Mouse (Mus musculus): ENCODE results near the gene Trpv4. TPM values are rescaled to one million over a fixed set of nuclear protein-coding genes. Genes with fewer than 3 reads are reported as not detected.

The Trpv4 gene
- polyA plus RNA-seq, 1 experiment: 1.7 TPM

DNA sequence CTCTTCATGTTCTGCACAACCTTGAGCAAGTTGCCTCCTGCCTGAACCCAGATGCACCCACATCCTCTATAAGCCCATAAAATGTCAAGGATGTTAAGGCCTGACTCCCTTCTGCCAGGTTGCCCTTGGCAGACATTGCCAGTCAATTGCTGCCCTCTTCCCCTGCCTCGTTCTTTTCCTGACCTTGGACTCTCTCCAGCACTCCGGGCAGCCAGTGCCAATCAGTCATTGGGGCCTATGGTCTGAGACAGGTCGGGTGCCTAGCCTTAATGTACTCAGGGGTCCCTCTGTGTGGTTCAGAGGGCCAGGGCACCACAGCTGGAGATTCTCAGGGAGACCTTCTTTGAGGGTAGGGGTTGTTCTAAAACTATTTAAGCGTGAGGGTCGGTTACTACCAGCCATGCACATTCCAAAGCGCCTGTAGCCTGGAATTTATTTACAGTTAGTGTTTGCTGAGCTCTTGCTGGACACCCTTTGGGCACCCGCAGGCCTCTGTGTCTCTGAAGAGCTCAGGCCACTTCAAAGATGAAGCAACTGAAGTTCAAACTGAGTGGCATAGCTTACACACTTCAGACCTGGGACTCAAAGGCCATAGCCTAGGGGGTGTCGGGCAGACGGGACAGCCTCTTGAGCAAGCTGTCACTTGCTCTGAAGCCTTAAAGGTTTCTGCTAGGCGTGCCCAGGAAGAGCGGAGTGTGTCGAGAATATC is 84.1 kb downstream of the Trpv4 start:
- DNase-seq (ENCODE audit: low read depth): no peak
- TF ChIP-seq POLR2A (IDR thresholded peaks at IDR 0.05; ENCODE audit: borderline replicate concordance, extremely low read depth, insufficient read depth, insufficient read length, poor library complexity, severe bottlenecking) (no peak), CTCF (IDR thresholded peaks at IDR 0.05; ENCODE audit: borderline replicate concordance, extremely low read depth, insufficient read depth, insufficient read length) (no peak)

DNA sequence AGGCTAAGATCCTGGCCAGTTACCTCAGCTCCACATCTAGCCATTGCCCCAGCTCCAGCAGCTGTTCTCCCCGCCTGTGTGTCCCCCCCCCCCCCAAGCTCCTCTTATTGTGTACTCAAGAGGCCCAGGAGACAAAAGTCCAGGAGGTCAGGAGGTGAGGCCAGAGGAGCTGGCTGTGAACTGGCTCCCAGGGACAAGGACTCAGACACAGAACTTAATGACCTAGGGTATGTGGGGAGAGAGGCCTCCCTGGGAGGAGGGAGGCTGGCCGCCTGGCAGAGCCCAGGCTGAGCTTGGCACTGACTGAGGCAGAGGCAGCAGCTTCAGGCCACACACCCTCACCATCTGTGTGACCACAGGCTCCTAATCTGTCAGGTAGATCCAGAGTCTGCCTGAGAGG is 85.2 kb downstream of the Trpv4 start:
- no peak for DNase-seq (ENCODE audit: low read depth)
- TF ChIP-seq CTCF (IDR thresholded peaks at IDR 0.05; ENCODE audit: borderline replicate concordance, extremely low read depth, insufficient read depth, insufficient read length) (no peak), POLR2A (IDR thresholded peaks at IDR 0.05; ENCODE audit: borderline replicate concordance, extremely low read depth, insufficient read depth, insufficient read length, poor library complexity, severe bottlenecking) (no peak)

Other genes starting within 250 kb of the Trpv4 start
- 26.2 and 28.3 TPM in 2 replicates for gene Mmab, start 214.4 kb downstream of the Trpv4 start, polyA plus RNA-seq (2012; rRNA removed)
- gene Mvk, start 214.2 kb downstream of the Trpv4 start, polyA plus RNA-seq (2012; rRNA removed): 63.8 and 67.6 TPM in 2 replicates
- gene Fam222a, start 90.4 kb downstream of the Trpv4 start, polyA plus RNA-seq (2012; rRNA removed): 13.6 and 16.6 TPM in 2 replicates
- 29.3 and 33.1 TPM in 2 replicates for gene Gltp, start 32.6 kb upstream of the Trpv4 start, polyA plus RNA-seq (2012; rRNA removed)
- 31.1 and 32.2 TPM in 2 replicates for gene Tchp, start 49.3 kb upstream of the Trpv4 start, polyA plus RNA-seq (2012; rRNA removed)
- gene Ankrd13a, start 116.3 kb upstream of the Trpv4 start, polyA plus RNA-seq (2012; rRNA removed): 51.3 and 58.6 TPM in 2 replicates
- gene Git2, start 117.1 kb upstream of the Trpv4 start, polyA plus RNA-seq (2012; rRNA removed): 48.6 and 57.5 TPM in 2 replicates
- gene 1500011B03Rik, start 165.0 kb upstream of the Trpv4 start, polyA plus RNA-seq (2012; rRNA removed): 204 and 243 TPM in 2 replicates
- gene 4930519G04Rik, start 195.2 kb upstream of the Trpv4 start, polyA plus RNA-seq (2012; rRNA removed): not detected in 2 replicates
- gene Gm9936, start 200.3 kb upstream of the Trpv4 start, polyA plus RNA-seq (2012; rRNA removed): 1.9 and 2.6 TPM in 2 replicates
- gene Oasl2, start 238.5 kb upstream of the Trpv4 start, polyA plus RNA-seq (2012; rRNA removed): 1.5 and 3.3 TPM in 2 replicates